Mouse (Mus musculus) lung, embryonic 15.5 days (tissue): ENCODE measurements around the gene Polr2c. TPM values are rescaled to one million over a fixed set of nuclear protein-coding genes. Genes with fewer than 3 reads are reported as not detected.
A peak's percentile ranks its signal among the peaks of the same experiment; 100 is the strongest.
"Not testable (repeated sequence)": the region's sequence is repeated elsewhere in the genome, so short reads cannot be mapped to it uniquely, and the experiment has no call there.

ENCODE experiments used
- ATAC-seq: fragments of 200-750 bp; cut with Nextera tagmentation; 2 replicates; pipeline ENCODE4 v1.8.0; 2017; ENCODE audit warnings: moderate number of reproducible peaks, borderline replicate concordance; ENCODE audit not compliant: low FRiP score, low TSS enrichment; ENCODE audit errors: extremely low read depth
- H3K27ac ChIP-seq: fragments of 300-500 bp; sonication (generic); 2 replicates; pipeline ENCODE4 v1.5.1; 2015; ENCODE audit warnings: moderate library complexity, mild to moderate bottlenecking, inconsistent platforms
- H3K27me3 ChIP-seq: fragments of 300-500 bp; sonication (generic); 2 replicates; pipeline ENCODE4 v1.6.1; 2015; ENCODE audit warnings: inconsistent platforms
- H3K36me3 ChIP-seq: fragments of 300-500 bp; sonication (generic); 2 replicates; pipeline ENCODE4 v1.6.1; 2015; ENCODE audit warnings: inconsistent platforms
- H3K4me1 ChIP-seq: fragments of 300-500 bp; sonication (generic); 2 replicates; pipeline ENCODE4 v1.6.1; 2015; ENCODE audit warnings: inconsistent platforms
- H3K4me2 ChIP-seq: fragments of 300-500 bp; sonication (generic); 2 replicates; pipeline ENCODE4 v1.6.1; 2015; ENCODE audit warnings: inconsistent platforms, mild to moderate bottlenecking, moderate library complexity
- H3K4me3 ChIP-seq: fragments of 300-500 bp; sonication (generic); 2 replicates; pipeline ENCODE4 v1.5.1; 2015; ENCODE audit warnings: mild to moderate bottlenecking, inconsistent platforms
- H3K9ac ChIP-seq: fragments of 300-500 bp; sonication (generic); 2 replicates; pipeline ENCODE4 v1.6.1; 2015; ENCODE audit warnings: inconsistent platforms
- H3K9me3 ChIP-seq: fragments of 300-500 bp; sonication (generic); 2 replicates; pipeline ENCODE4 v1.6.1; 2016; ENCODE audit warnings: inconsistent platforms
- WGBS: fragments of 180-500 bp; shearing (Covaris S2); methylation state at CpG from one replicate; pipeline ENCODE4 v1.1.7; 2015; 5-methylcytosine and 5-hydroxymethylcytosine counted together
- polyA plus RNA-seq: library from polyadenylated mRNA; unstranded; fragments of >200 nt; fragmentation: Nextera tagmentation; extraction: Ambion mirVana; gene quantifications from 2 replicates; pipeline ENCODE4 v1.2.1, GENCODE M21; 2015

Gene Polr2c
- polyA plus RNA-seq, 1 experiment from 2014 or later, result 161 TPM

GRCm38 (mm10) chr8:94854761-94855160, 2.5 kb upstream of the Polr2c start:
- not testable (repeated sequence) for H3K9me3 ChIP-seq, ATAC-seq, H3K27ac ChIP-seq, H3K9ac ChIP-seq, H3K4me3 ChIP-seq, H3K4me2 ChIP-seq, H3K27me3 ChIP-seq
- Histone ChIP-seq H3K4me1 (peaks cover 16% of the 10 kb centered on the region), H3K36me3 (peaks cover 46% of the 10 kb centered on the region)
- WGBS, result 84% methylated on average over 11 of the region's 11 CpGs

- 0 out of 2 replicates have a peak overlapping the region, but pooled peaks have one; percentile 16 for H3K9ac ChIP-seq
- 0 out of 2 replicates have a peak overlapping the region, but pooled peaks have one; percentile 29 for H3K4me2 ChIP-seq
- no peaks in the 10 kb centered on the region for H3K9me3 ChIP-seq
- peaks cover 42% of the 10 kb centered on the region for H3K36me3 ChIP-seq
- H3K4me1 ChIP-seq, result peaks cover 16% of the 10 kb centered on the region
- 27% methylated on average over 5 of the region's 5 CpGs for WGBS
- peak overlapping the region; percentile 81 for H3K4me3 ChIP-seq
- no peaks in the 10 kb centered on the region for H3K27me3 ChIP-seq
- ATAC-seq, result no peak
- no peak overlapping the region for H3K27ac ChIP-seq
Measured at GRCm38 (mm10) chr8:94857011-94857345, 272 bp upstream of the Polr2c start.

GRCm38 (mm10) chr8:94861352-94861910, 4.2 kb downstream of the Polr2c start:
- H3K9me3 ChIP-seq, result no peaks in the 10 kb centered on the region
- H3K4me1 ChIP-seq, result peaks cover 16% of the 10 kb centered on the region
- H3K4me3 ChIP-seq, result no peak overlapping the region
- H3K36me3 ChIP-seq, result peaks cover 55% of the 10 kb centered on the region
- WGBS, result 73% methylated on average over 8 of the region's 8 CpGs
- no peak overlapping the region for H3K27ac ChIP-seq
- no peak overlapping the region for H3K4me2 ChIP-seq
- H3K9ac ChIP-seq, result no peak overlapping the region
- no peak for ATAC-seq
- no peaks in the 10 kb centered on the region for H3K27me3 ChIP-seq

- ATAC-seq, result no peak
- WGBS, result 79% methylated on average over 12 of the region's 12 CpGs
- peak overlapping the region; percentile 53 for H3K27ac ChIP-seq
- peaks cover 66% of the 10 kb centered on the region for H3K36me3 ChIP-seq
- no peaks in the 10 kb centered on the region for H3K27me3 ChIP-seq
- H3K9me3 ChIP-seq, result no peaks in the 10 kb centered on the region
- H3K4me2 ChIP-seq, result no peak overlapping the region
- H3K4me1 ChIP-seq, result peaks cover 16% of the 10 kb centered on the region
- H3K9ac ChIP-seq, result no peak overlapping the region
- H3K4me3 ChIP-seq, result no peak overlapping the region
Measured at GRCm38 (mm10) chr8:94862487-94863220, 5.4 kb downstream of the Polr2c start.

GRCm38 (mm10) chr8:94863897-94864673, 6.8 kb downstream of the Polr2c start:
- Histone ChIP-seq H3K36me3 (peaks cover 66% of the 10 kb centered on the region), H3K4me1 (peaks cover 18% of the 10 kb centered on the region), H3K4me3 (no peak overlapping the region), H3K27ac (peak overlapping the region; percentile 6; the same call in 1 of the 2 replicates), H3K4me2 (no peak overlapping the region), H3K9ac (no peak overlapping the region), H3K27me3 (no peaks in the 10 kb centered on the region), H3K9me3 (no peaks in the 10 kb centered on the region)
- ATAC-seq, result no peak
- WGBS, result 70% methylated on average over 10 of the region's 10 CpGs

- Histone ChIP-seq H3K4me1 (peaks cover 26% of the 10 kb centered on the region), H3K27ac (no peak overlapping the region), H3K4me2 (no peak overlapping the region), H3K36me3 (peaks cover 62% of the 10 kb centered on the region), H3K9ac (no peak overlapping the region), H3K27me3 (no peaks in the 10 kb centered on the region), H3K4me3 (no peak overlapping the region), H3K9me3 (no peaks in the 10 kb centered on the region)
- no peak for ATAC-seq
- WGBS, result 85% methylated on average over 10 of the region's 10 CpGs
Measured at GRCm38 (mm10) chr8:94865292-94865691, 8.0 kb downstream of the Polr2c start.

- Histone ChIP-seq H3K27ac (no peak overlapping the region), H3K4me2 (no peak overlapping the region), H3K4me1 (peaks cover 42% of the 10 kb centered on the region), H3K36me3 (peaks cover 49% of the 10 kb centered on the region), H3K27me3 (no peaks in the 10 kb centered on the region), H3K9me3 (no peaks in the 10 kb centered on the region), H3K9ac (no peak overlapping the region), H3K4me3 (no peak overlapping the region)
- WGBS, result 83% methylated on average over 9 of the region's 9 CpGs
- no peak for ATAC-seq
Measured at GRCm38 (mm10) chr8:94866921-94867320, 9.7 kb downstream of the Polr2c start.

- peaks cover 32% of the 10 kb centered on the region for H3K36me3 ChIP-seq
- WGBS, result 43% methylated on average over 7 of the region's 7 CpGs
- H3K9ac ChIP-seq, result 0 out of 2 replicates have a peak overlapping the region, but pooled peaks have one; percentile 1
- no peaks in the 10 kb centered on the region for H3K9me3 ChIP-seq
- H3K27me3 ChIP-seq, result no peaks in the 10 kb centered on the region
- peaks cover 51% of the 10 kb centered on the region for H3K4me1 ChIP-seq
- no peak for ATAC-seq
- no peak overlapping the region for H3K4me3 ChIP-seq
- peak overlapping the region; percentile 35; the same call in 1 of the 2 replicates for H3K4me2 ChIP-seq
- H3K27ac ChIP-seq, result peak overlapping the region; percentile 47
Measured at GRCm38 (mm10) chr8:94869146-94869545, 11.9 kb downstream of the Polr2c start.

GRCm38 (mm10) chr8:94870003-94870402, 12.8 kb downstream of the Polr2c start:
- ATAC-seq, result no peak
- WGBS, result 37% methylated on average over 4 of the region's 4 CpGs
- Histone ChIP-seq H3K27ac (0 out of 2 replicates have a peak overlapping the region, but pooled peaks have one; percentile 4), H3K9me3 (no peaks in the 10 kb centered on the region), H3K4me1 (peaks cover 59% of the 10 kb centered on the region), H3K4me2 (peak overlapping the region; percentile 94), H3K9ac (peak overlapping the region; percentile 50; the same call in 1 of the 2 replicates), H3K27me3 (no peaks in the 10 kb centered on the region), H3K36me3 (peaks cover 23% of the 10 kb centered on the region), H3K4me3 (0 out of 2 replicates have a peak overlapping the region, but pooled peaks have one; percentile 48)

GRCm38 (mm10) chr8:94870474-94871107, 13.3 kb downstream of the Polr2c start:
- peak overlapping the region; percentile 48 for H3K4me3 ChIP-seq
- 3% methylated on average over 22 of the region's 22 CpGs for WGBS
- peak overlapping the region; percentile 94 for H3K4me2 ChIP-seq
- H3K9ac ChIP-seq, result peak overlapping the region; percentile 50
- H3K4me1 ChIP-seq, result peaks cover 65% of the 10 kb centered on the region
- H3K36me3 ChIP-seq, result peaks cover 19% of the 10 kb centered on the region
- ATAC-seq, result no peak
- no peaks in the 10 kb centered on the region for H3K9me3 ChIP-seq
- H3K27me3 ChIP-seq, result no peaks in the 10 kb centered on the region
- H3K27ac ChIP-seq, result peak overlapping the region; percentile 80

GRCm38 (mm10) chr8:94871108-94871894, 14.1 kb downstream of the Polr2c start:
- H3K36me3 ChIP-seq, result peaks cover 12% of the 10 kb centered on the region; the same call in 1 of the 2 replicates
- peak overlapping the region; percentile 48 for H3K4me3 ChIP-seq
- peak overlapping the region; percentile 94 for H3K4me2 ChIP-seq
- WGBS, result 1% methylated on average over 7 of the region's 7 CpGs
- H3K27me3 ChIP-seq, result no peaks in the 10 kb centered on the region
- H3K4me1 ChIP-seq, result peaks cover 67% of the 10 kb centered on the region
- H3K9ac ChIP-seq, result peak overlapping the region; percentile 50; the same call in 1 of the 2 replicates
- peak overlapping the region; percentile 80 for H3K27ac ChIP-seq
- no peaks in the 10 kb centered on the region for H3K9me3 ChIP-seq
- ATAC-seq, result peak; percentile 70
